Mouse (Mus musculus): ENCODE results near the gene Zc3h4.

Gene Zc3h4

GRCm38 (mm10) chr7:16399820-16400688, 656 bp upstream of the Zc3h4 start:
- DNase-seq (ENCODE audit: low spot score): peak; percentile 97

DNA sequence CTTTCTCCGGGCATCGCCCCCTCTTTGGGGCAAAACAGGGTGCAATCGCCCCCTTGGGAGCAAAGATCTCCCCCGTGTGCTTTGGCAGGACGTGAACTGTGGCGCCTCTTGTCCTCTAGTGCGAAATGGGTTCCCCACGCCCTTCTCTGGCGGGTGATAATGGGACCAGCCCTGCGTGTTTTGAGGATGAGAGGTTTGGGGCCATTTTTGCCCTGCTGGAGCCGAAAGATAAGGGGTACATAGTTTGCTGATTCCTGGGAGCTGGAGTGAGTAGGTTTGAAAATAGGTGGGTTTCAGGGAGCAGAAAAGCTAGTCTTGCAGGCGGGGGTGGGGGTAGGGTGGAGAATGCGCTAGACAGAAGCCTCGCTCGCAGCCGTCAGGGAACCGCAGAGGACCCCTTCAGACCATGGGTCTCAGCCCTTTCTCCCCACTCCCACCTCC, 1.3 kb downstream of the Zc3h4 start:
- DNase-seq (ENCODE audit: low spot score): no peak

DNA sequence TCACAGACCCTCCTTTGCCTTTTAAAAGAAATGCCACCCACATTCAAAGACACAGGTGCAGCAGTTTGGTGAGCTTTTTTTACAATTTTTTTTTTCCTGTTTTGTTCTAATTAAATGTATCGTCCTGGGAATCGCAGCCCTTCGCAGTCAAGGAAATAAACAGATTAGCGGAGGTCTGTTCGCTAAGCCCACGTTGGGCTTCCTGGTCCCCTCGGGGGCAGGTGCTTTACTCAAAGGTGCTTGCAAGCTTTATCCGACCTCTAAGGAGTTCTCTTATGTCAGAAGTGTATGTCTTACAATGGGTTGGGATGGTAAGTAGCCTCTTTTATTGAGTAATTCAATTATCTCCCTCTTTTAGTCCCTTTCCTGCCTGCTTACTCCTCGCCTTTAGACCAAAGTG, 1.7 kb downstream of the Zc3h4 start:
- no peak for DNase-seq (ENCODE audit: low spot score)

DNA sequence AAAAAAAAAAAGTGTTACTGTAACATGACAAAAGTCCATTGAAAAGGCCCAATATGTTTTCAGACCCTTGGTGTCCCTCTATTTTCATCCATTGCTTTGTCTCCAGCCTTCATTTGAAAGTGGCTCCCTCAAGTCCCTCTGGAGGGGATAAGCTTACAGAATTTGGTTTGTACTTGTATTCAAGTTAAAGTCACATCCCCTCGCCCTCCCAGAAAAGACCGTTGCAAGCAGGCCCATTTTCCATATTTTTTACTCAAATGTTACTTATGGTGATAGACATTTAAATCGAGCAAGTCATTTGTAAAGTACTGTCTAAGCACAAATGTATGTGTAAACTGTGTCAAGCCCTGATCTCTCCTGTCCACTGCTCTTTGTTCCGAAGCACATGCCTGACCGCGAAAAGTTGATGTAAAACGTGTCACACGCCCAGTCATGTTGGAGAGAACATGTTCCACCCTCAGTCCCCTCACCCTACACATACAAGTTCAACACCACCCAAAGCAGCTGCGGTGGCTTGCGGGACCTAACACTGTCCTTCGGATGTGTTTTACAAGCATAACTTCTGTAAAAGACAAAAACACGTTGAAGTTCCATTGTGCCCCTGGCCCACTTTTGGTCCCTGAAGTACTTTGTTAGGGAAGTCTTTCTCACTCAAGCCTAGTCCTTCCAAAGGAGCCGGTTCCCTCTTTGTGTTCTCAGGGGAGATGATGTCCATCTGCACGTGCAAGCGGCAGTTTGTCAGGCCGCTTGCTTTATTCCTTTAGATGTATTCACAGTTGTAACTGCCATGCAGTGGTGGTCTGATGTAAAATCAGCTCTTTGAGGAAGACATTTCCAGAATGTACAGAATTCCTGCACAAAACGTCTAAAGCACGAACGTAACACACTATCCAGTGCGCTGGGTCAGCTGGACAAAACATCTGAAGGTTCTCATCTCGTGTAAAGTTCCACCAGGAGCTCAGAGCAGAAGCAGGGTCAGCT, 2.5 kb downstream of the Zc3h4 start:
- DNase-seq (ENCODE audit: low spot score): no peak

GRCm38 (mm10) chr7:16404315-16405072, 3.8 kb downstream of the Zc3h4 start:
- DNase-seq (ENCODE audit: low spot score): no peak

DNA sequence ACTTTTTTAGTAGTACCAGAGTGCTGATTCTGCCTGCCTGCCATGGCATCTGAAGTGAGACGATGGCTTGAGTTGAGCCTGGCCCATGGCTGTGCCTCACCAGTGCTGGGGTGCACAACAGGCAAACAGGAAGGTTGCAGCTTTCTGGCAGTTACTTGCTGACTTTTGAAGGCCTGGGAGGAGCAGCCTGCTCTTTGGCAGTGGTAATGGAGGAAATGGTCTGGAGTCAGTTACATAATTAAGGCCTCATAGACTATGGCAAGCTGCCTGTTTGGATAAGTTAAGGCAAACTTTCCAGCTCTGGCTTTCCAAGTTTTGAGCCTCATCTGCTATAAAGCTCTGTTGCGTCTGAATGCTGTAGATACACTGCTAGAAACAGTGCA, 4.4 kb downstream of the Zc3h4 start:
- no peak for DNase-seq (ENCODE audit: low spot score)

- DNase-seq (ENCODE audit: low spot score): no peak
Observed at GRCm38 (mm10) chr7:16405516-16406351, 5.0 kb downstream of the Zc3h4 start.

- no peak for DNase-seq (ENCODE audit: low spot score)
Observed at GRCm38 (mm10) chr7:16406978-16407377, 6.3 kb downstream of the Zc3h4 start.

- DNase-seq (ENCODE audit: low spot score): no peak
Observed at GRCm38 (mm10) chr7:16411100-16411499, 10.4 kb downstream of the Zc3h4 start.

DNA sequence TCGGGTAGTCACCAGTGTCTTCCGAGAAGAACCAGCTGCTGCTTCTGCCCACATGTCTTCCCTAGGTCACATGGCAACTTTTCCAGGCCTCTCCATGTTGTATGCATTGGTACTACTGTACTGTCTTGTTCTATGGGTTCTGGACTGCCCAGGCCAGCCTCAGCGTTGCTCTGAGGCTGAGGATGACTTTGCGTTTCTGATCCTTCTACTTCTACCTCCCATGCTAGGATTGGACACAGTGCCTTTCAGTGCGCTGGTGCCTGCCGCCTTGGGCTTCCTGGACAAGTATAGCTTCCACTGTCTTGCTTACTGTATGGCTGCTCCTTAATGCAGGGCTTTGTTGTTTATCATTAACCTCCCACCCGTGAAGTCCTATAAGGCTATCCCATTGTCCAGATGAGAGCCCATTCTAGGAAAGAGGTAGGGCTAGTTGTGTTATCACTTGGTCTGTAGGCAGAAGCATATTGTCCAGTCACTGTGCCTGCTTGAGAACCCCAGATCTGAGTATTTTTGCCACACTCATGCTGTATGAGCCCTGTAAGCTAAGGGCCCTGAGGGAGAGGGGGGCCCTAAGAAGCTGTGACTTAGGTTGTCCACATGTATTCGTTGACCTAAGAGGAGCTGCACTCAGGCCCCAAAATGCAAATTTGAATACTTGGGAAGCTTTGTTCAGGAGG, 11.6 kb downstream of the Zc3h4 start:
- DNase-seq (ENCODE audit: low spot score): no peak

DNA sequence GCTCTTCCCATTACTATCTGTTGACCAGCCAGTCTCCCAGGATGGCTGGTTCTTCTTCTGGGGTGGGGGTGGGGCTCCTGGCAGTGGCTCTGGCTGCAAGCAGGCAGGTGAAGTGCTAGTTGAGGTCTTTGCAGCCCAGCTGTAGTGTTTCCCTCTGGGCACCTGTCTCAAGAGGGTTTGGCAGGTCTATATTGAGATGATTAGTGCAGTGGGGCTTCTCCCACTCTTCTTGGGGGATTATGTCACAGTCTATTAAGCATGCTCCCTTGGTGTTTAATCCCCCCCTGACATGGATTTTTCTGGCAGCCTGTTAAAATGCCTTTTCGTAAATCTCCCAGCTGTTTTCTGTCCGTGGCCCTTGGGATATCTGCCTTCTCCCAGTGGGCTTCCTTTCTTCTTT, 12.2 kb downstream of the Zc3h4 start:
- no peak for DNase-seq (ENCODE audit: low spot score)

- DNase-seq (ENCODE audit: low spot score): no peak
Observed at GRCm38 (mm10) chr7:16415426-16415825, 14.7 kb downstream of the Zc3h4 start.

DNA sequence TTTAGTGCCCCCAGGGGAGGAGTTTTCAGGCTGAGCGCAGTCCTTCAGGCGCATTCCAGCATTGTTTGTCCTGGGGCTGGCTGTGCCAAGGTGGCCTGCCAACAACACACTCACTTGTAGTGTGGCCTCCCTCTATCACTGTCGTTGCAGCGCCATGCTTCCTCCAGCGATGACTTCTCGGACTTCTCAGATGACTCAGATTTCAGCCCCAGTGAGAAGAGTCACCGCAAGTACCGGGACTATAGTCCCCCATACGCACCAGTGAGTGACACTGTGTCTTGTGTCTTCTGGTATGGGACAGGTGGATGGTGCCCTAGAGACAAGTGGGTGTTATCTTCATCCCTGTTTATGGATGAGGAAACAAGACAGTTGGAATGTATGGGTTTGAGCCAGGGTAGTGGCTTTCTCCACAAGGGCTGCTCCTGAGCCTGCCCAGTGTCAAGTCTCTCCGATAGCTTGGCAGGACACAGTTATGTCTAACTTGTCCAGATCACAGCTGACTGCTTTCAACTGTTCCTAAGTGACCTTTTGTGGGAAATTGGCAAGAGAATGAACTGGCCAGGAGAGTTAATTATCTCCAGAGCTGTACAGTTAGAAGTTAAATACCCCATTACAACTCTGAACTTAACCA, 16.5 kb downstream of the Zc3h4 start:
- no peak for DNase-seq (ENCODE audit: low spot score)

DNA sequence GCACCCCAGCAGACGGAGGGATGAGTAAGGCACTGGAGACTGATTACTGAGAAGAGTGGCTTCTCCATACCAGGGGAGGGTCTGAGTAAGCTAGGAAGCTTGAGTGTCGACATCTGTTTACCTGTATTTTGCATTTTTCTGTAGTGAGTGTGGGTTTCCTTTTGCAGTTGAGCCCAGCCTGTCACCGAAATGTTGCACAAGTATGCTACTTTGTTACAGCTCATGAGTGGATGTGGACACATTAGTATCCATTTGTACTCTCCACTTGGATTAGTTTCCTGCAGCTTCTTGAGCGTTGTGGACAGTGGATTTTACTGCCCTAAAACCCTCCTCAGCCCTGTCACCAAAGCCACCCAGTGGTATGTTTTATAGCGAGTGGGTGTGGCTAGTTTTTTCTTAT, 18.0 kb downstream of the Zc3h4 start:
- no peak for DNase-seq (ENCODE audit: low spot score)

DNA sequence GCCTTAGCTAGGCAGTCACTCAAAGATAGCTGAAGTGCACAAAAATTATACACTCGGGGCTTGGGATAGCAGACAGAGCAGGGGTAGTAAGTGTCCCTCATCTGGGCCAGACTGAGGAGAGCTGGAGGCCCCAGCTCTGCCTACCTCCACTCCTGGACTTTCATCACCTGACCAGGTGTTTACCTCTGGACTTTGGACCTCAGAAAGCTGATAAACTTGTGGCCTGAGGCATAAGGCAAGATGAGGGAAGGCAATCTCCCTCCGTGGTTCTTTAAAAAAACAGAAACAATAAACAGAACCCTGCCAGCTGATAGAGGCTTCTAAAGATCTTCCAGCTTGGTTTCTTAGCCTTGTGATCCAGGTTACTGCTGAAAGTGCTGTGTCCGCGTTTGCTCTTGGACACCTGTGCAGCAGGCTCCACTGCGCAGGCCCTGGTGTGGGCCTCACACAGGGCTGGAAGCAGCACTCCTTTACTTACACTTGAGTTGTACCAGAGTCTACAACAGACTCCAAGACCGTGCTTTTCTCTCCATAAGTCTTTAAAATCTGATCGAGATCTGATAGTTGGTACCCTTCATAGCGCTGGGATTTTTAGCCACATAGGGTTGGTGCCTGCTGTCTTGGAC, 19.9 kb downstream of the Zc3h4 start:
- no peak for DNase-seq (ENCODE audit: low spot score)

DNA sequence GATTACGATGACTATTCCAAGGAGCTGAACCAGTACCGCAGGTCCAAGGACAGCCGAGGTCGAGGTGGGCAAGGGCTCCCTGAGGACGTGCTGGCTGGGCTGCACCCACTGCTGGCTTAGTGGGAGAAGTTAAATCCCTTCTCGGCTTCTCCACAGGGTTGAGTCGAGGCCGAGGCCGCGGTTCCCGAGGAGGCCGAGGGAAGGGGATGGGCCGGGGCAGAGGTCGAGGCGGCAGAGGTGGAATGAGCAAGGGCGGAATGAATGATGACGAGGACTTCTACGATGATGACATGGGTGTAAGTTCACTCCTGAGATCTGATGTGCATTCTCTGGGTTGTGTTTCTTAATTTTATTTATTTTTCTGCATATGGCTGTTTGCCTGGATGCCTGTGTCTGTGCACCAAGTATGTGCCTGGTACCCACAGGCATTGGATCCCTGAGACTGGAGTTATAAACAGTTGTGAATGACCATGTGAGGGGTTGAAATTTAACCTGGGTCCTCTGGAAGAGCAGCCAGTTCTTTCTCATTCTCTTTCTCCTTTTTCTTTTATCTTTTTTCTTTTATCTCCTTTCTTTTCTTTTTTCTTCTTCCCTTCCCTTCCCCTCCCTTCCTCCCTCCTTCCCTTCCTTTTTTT, 21.6 kb downstream of the Zc3h4 start:
- no peak for DNase-seq (ENCODE audit: low spot score)

GRCm38 (mm10) chr7:16423731-16424130, 23.0 kb downstream of the Zc3h4 start:
- no peak for DNase-seq (ENCODE audit: low spot score)

- no peak for DNase-seq (ENCODE audit: low spot score)
Observed at GRCm38 (mm10) chr7:16425721-16426120, 25.0 kb downstream of the Zc3h4 start.

DNA sequence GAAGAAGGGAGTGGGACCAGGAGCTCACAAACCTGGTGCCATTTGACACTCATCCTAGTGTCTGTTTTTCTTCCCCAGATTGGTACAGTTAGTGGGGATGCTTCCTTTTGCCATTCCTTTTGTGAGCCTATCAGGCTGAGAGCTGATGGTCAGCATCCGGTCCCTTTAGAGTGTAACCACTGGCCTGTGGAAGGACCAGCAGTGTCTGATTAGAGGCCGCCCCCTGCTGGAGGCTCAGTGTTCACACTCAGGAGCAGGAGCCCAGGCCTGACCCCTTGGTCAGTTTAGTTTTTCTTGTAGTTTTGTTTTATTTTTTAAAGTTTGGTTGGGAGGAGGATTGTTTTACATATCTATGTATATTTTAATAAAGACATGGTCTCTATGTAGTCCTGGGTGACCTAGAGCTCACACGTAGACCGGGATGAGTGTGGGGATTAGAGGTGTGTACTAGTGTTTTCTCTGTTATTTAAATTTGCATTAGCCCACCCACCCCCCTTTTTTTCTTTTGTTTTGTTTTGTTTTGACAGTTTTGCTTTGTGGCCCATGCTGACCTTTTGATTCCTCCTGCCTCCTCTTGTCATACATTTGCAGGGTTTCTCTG, 25.5 kb downstream of the Zc3h4 start:
- DNase-seq (ENCODE audit: low spot score): peak; percentile 65

Measured in ovary, postnatal 14 days (tissue).